Mouse (Mus musculus) layer of hippocampus, adult 18-20 months (tissue): ENCODE results near the gene Fndc8. TPM values are rescaled to one million over a fixed set of nuclear protein-coding genes. Genes with fewer than 3 reads are reported as not detected.

ENCODE experiments used
- DNase-seq, 2 experiments: peaks; one replicate each; pipeline ENCODE4 v3.0.0; 2022; ENCODE audit warnings: low spot score in 2 of 2
- long read RNA-seq: library from polyadenylated mRNA; stranded (forward); transcript quantifications from one replicate; pipeline ENCODE4 v2.0.0, GENCODE M21; 2021
- total RNA-seq, 2 experiments: library from RNA; stranded (reverse); gene quantifications; 2 replicates each; pipeline ENCODE4 v1.2.3; 2021

Gene Fndc8
- total RNA-seq: not detected
- long read RNA-seq: 0 reads

GRCm38 (mm10) chr11:82891936-82892335 lies at the start of gene Fndc8:
Fndc8 (plus strand) TSS chr11:82892124.
- DNase-seq: no peak

- DNase-seq: no peak
These were observed 47.0 kb upstream of the Fndc8 start for GRCm38 (mm10) chr11:82844771-82845414.

- DNase-seq: peak; percentile 33 to 59
These were observed 46.4 kb upstream of the Fndc8 start for GRCm38 (mm10) chr11:82845415-82846078.

GRCm38 (mm10) chr11:82846079-82846436 lies 45.9 kb upstream of the Fndc8 start:
- no peak for DNase-seq

GRCm38 (mm10) chr11:82846938-82847337 lies 45.0 kb upstream of the Fndc8 start:
- no peak for DNase-seq

- DNase-seq: no peak
These were observed 44.3 kb upstream of the Fndc8 start for GRCm38 (mm10) chr11:82847571-82848000.

GRCm38 (mm10) chr11:82850259-82850658 lies 41.7 kb upstream of the Fndc8 start:
- DNase-seq: no peak

- no peak for DNase-seq
These were observed 39.8 kb upstream of the Fndc8 start for GRCm38 (mm10) chr11:82852115-82852514.

GRCm38 (mm10) chr11:82852540-82852939 lies 39.4 kb upstream of the Fndc8 start:
- no peak for DNase-seq

GRCm38 (mm10) chr11:82852958-82853357 lies 39.0 kb upstream of the Fndc8 start:
- DNase-seq: no peak

GRCm38 (mm10) chr11:82854111-82854510 lies 37.8 kb upstream of the Fndc8 start:
- DNase-seq: no peak

GRCm38 (mm10) chr11:82855327-82855973 lies 36.5 kb upstream of the Fndc8 start:
- DNase-seq: no peak

GRCm38 (mm10) chr11:82856032-82856431 lies 35.9 kb upstream of the Fndc8 start:
- DNase-seq: no peak

GRCm38 (mm10) chr11:82857307-82857848 lies 34.5 kb upstream of the Fndc8 start:
- DNase-seq: no peak

GRCm38 (mm10) chr11:82860759-82861158 lies 31.2 kb upstream of the Fndc8 start:
- DNase-seq: no peak

GRCm38 (mm10) chr11:82861558-82861957 lies 30.4 kb upstream of the Fndc8 start:
- no peak for DNase-seq

GRCm38 (mm10) chr11:82862638-82863037 lies 29.3 kb upstream of the Fndc8 start:
- no peak for DNase-seq

- DNase-seq: no peak
These were observed 28.9 kb upstream of the Fndc8 start for GRCm38 (mm10) chr11:82863059-82863458.

- DNase-seq: no peak
These were observed 28.4 kb upstream of the Fndc8 start for GRCm38 (mm10) chr11:82863488-82863931.

- DNase-seq: no peak
These were observed 26.0 kb upstream of the Fndc8 start for GRCm38 (mm10) chr11:82865957-82866356.

GRCm38 (mm10) chr11:82866850-82867564 lies 24.9 kb upstream of the Fndc8 start:
- DNase-seq: no peak
